Mouse (Mus musculus): Measurements from ENCODE around the gene Tbc1d2.
"Not testable (repeated sequence)": the region's sequence is repeated elsewhere in the genome, so short reads cannot be mapped to it uniquely, and the experiment has no call there.

Tbc1d2 gene

DNA sequence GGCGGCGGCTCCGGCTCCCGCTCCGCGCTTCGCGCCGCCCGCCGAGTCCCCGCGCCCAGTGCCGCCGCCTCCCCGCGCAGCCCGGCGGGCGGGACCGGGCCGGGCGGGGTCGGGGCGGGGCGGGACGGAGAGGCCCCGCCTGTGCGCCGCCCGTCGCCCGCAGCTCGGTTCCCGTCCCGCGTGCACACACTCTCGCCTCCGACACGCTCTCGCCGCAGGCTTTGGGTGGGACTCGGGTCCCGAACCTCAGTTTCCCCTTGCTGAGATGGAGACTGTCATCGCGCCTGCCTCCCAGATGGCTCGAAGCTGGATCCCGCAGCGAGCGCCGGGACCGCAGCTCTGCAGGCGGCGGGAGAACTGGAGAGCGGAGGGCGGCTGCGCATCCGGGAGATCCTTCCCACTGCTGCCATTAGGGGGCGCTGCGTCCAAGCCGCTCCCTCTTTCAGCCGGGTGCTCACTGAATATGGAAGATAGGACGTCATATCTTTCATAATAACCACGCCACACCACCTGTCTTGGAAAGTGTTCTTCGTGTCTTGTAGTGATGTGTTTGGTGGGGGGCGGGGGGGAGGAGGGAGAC is 48.1 kb downstream of the Tbc1d2 start, which contains the start of gene Coro2a:
TSS of gene Coro2a (minus strand) at position 359 of the 580 bp plus-strand sequence.
- DNase-seq (ENCODE audit: low read depth, low spot score): peak; percentile 77

DNA sequence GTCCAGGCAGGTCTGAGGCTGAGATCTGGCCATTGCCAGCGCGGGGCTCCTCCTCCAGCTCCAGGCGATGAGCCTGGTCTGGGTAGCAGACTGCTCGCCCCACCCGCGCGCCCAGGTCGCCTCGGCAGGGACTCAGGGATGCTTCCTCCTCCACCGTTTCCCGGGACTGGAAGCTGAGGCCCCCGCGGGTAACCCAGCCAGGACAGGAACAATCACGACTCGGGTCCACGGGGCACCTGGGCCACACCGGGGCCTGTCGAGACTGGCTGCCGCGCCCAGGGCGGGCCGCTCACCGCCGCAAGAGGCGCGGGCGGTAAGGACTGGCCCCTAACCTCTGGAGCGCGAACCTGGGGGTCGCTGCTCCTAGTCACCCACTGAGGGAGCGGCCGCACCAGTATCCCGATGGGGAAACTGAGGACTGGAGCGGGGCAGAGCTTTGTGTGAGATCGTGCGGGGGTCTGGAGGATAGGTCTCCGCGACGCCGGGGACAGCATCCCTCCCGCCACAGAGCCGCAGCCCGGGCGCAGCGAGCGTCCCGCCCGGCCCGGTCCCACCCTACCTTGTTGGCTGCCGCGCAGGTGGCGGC is 48.7 kb downstream of the Tbc1d2 start:
- DNase-seq (ENCODE audit: low read depth, low spot score): no peak

DNA sequence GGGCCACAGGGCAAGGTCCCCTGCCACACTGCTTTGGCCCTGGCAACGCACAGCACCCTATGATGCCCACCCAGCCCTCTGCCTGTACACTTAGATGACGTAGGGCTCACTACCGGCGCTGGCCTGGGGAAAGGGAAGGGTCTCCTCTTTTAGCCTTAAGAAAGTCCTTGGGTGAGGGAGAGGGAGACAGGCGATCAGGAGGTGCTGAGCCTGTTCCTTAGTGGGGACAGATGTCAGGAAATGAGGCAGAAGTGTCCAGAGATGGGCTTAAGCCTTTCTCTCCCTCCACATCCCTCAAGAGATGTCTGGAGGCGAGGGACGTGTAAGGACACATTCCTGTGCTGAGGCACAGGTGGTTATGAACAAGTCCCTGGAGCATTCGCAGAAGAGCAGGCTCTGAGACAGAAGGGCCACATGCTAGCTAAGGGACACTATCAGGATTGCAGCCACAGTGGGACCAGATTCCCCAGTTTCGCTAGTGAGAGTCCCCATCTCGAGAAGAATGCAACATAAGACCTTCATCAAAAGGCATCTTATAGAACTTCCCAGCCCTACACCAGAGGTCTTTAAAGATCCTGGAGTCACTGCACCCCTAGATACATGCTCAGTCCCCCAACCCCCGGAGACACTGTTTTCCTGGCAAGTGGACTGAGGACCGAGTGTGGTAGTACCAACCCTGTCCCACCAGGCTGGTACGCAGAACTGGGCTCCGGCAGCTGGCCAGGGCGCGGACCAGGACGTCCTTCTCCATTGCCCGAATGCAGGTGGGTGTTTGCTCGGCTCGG is 49.3 kb downstream of the Tbc1d2 start:
- DNase-seq (ENCODE audit: low read depth, low spot score): no peak

DNA sequence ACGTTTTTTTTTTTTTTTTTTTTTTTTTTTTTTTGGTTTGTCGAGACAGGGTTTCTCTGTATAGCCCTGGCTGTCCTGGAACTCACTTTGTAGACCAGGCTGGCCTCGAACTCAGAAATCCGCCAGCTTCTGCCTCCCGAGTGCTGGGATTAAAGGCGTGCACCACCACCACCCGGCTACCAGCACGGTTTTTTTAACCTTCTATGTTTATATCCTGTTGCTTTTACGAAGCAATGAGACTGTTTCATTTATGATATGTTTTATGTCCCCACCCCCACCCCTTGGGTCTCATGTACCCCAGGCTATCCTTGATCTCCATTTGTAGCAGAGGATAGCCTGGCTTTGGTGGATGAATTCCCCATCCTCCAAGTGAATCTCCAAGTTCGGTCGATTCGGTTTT is 50.4 kb downstream of the Tbc1d2 start:
- DNase-seq (ENCODE audit: low read depth, low spot score): not testable (repeated sequence)

DNA sequence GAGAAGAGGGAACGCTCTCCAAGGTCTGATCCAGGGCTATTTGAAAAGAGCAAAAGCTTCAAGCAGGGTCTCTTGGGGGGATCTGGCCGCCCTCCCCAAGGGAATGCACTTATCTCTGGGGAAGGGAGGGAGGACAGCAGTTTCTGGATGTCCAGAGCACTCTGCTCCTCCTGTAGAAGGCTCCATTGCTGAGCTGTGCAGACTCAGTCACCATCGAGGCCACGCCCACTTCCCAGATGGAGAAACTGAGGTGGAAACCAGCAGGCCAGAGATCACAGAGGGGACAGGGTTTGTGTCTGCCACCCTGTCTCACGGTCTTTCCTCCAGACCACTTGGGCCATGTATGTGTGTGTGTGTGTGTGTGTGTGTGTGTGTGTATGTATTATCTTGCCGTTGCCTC is 51.0 kb downstream of the Tbc1d2 start:
- DNase-seq (ENCODE audit: low read depth, low spot score): no peak

DNA sequence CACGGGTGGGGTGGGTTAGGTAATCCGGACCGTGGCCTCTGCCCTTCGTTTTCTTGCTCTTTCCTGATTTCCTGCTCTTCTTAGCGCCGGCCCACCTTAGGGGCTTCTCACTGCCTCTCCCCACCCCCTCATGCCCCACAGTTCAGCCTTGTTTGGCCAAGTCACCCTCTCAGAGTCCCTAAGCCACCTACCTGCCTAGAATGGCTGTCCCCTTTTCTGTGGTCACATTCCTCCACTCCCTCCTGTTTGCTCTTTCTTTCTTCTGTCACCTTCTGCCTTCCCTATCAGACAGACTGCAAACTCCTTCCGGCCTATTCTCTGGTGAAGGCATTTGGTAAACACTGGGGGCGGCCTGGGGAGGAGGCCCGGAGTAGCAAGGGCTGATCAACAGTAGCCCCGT is 51.9 kb downstream of the Tbc1d2 start:
- DNase-seq (ENCODE audit: low read depth, low spot score): no peak

DNA sequence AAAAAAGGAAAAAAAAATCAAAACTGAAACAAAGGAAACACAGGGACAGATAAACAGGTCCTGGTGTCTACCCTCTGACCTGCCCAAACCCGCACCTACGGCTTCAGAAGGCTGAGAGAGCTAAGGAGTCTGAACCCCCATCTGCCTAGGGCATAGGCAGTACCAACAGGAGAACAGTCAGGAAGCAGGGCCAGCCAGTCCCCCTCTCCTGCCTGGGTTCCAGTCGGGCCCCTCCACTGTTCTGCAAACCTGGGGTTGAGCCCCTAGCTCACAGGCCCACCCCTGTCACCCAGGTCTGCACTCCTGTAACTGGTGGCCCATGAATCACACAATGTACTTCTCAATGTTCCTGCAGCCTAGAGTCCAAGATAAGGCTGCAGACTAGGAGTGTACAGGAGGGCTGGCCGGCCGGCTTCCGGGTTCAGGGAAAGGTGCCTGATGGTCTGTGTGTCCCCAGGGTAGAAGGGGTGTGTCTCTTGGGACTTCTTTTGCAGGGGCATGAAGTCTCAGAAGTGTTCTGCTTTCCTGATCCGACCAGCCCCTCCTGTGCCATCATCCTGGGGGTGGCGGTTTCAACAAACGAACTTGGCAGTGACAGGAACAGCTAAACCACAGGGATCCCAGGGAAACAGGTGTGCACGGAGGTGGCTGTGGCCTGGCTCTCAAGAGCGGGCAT is 52.6 kb downstream of the Tbc1d2 start:
- no peak for DNase-seq (ENCODE audit: low read depth, low spot score)

DNA sequence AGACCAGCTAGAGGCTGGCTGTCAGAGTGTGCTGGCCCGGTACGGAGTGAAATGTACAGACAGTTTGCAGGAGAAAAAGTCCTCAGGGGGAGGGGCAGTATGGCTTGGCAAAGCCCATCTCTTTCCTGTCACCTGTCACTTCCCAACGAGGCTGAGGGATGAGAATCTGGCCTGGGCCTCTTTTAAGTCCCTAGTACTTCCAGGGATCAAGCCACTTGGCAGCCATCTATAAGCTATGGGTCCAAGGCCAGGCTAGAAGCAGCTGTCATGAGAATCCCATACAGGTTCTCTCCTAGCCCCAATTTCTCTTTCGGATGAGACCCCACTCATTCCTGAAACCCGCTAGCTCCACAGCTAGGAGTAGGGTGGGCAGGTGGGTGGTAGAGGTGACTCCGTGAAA is 53.6 kb downstream of the Tbc1d2 start:
- no peak for DNase-seq (ENCODE audit: low read depth, low spot score)

DNA sequence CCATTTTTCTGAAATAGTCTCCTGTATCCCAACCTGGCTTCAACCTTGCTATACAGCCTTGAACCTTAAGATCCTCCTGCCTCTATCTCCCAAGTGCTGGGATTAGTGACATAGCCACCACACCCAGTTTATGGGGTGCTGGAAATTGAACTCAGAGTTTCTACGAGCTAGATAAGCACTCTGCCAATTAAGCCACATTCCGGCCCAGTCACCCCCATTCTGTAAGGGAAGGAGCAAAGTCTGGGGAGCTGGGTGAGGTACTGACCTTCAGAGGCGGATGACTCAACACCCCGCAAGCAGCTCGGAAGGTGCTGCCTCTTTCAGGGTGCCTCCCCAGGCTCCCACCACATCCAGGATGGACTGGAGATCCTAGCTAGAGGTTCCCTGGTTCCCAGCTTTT is 55.9 kb downstream of the Tbc1d2 start:
- no peak for DNase-seq (ENCODE audit: low read depth, low spot score)

DNA sequence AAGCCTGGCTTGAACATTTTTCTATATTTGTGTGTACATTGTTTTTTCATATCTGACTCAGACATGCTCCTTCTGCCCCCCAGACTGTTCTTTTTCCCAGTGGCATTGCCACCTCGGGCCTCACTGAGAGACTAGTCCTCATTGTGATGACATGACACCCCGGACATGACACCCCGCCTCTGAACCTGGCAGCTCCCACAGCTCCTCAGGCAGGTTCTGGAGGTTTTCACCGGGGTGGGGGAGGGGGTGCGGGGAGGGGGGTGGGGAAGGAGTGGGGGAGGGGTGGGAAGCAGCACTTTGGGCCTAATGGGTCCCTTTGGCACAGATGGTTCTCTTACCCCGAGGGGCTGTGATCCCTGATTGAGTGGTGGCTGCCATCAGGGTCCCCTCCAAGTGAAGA is 56.5 kb downstream of the Tbc1d2 start:
- DNase-seq (ENCODE audit: low read depth, low spot score): no peak

DNA sequence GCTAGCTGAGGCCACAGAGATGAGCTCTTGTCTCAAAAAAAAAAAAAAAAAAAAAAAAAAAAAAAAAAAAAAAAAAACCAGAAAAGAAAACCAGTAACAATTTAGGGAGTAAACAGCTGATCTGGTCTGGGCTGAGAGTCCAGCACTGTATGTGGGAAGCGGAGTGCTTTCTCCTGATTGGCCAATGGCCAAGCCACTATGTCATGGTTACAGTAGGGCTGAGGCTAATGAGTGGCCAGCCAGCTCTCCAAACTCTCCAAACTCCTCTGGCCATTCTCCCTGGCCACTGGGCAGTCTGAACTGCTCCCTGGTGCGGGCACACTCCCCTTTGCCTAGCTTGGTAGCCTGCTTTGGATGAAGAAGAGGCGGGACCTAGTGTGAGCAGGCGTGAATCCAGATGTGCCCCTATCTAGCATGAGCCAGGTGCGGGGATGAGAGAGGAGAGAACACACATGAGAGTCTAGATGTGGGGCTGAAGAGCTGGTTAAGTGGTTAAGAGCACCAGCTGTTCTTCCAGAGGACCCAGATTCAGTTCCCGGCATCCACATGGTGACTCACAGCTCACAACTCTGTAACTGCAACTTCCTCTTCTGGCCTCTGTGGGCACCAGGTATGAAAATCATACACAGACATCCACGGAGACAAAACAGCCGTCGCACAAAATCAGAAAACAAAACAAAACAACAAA is 58.0 kb downstream of the Tbc1d2 start:
- DNase-seq (ENCODE audit: low read depth, low spot score): no peak

DNA sequence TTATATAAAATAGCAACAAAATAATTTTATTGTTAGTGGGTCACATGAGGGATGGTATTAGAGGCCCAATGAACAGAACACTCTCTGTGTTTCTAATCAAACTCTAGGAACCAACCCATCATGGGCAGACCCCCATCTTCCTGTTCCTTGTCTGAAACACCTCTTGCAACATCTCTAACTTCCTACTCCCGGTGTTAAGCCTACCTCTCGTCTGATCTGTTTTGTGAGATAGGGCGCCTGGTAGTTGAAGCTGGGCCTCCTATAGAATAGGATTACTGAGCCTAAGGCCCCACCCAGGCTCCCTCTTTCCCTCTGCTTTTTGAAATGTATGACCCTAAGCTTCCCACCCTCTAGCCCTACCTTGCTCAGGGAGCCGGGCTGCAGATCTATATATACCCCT is 59.2 kb downstream of the Tbc1d2 start:
- DNase-seq (ENCODE audit: low read depth, low spot score): no peak

DNA sequence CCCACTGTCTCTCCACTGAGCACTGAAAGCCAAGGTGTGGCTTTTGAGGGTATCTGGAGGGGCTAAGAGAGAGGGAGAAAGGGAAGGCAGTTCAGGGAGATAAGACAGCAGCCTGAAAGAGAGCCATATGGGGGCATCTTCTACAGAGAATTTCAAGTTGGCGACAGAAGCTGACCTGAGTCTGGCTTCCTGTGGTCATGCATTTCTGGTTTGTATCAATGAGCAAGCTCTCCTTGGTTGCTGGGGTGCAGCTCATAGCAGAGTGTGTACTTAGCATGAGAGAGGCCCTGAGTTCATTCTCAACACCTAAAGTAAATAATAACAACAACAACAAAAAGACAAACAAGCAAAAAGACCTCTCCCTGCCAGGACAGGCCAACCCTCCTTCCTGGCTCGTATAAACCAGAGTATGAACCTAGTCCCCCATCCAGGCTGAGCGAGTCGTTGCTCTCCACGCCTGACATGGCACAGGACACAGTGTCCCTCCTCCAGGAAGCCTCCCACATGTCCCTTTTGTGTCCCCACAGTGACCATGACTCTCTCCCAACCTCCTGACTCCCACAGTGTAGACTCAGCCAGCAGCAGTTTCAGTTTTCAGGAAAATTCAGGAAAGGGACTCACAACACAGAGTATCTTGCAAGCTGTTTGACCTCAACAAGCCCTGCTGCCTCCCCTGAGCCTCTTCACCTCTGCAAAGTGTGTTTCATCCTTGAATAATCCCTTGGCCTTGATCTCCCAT is 59.9 kb downstream of the Tbc1d2 start:
- DNase-seq (ENCODE audit: low read depth, low spot score): no peak

DNA sequence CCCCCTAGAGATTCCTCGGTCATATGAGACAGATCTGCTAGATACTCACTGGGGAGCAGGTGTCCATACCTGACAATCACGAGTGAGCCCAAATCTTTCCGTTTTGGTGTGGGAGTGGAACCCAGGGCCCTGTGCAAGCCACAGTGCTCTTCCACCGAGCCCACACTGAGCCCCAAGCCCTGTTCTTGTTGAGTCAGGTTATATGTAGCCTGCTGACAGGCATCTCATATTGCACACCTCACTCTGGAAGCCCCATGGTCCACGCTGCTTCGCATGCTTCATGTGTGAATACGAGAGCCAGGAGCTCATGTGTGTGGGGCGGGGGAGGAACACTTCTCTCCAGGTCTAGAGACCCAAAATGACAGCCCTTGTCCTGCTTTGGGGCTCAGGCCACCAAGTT is 60.9 kb downstream of the Tbc1d2 start:
- no peak for DNase-seq (ENCODE audit: low read depth, low spot score)

DNA sequence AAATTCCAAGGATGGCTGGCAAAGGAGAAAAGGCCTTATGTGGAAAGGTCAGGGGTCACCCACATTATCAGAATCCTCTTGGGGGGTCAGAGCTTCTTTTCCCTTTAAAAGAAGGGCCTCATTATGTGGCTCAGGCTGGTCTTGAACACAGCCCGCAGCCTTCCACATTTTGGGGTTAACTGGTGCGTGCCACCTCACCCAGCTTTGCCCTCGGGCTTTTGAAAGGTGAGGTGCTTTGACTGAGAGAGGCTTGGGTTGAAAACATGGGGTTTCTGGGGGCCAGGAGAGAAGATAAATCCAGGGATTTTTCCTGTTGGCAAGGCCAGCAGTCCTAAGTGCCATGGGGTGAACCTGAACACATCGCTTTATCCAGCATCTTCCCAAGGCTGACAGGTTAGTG is 63.5 kb downstream of the Tbc1d2 start:
- no peak for DNase-seq (ENCODE audit: low read depth, low spot score)

DNA sequence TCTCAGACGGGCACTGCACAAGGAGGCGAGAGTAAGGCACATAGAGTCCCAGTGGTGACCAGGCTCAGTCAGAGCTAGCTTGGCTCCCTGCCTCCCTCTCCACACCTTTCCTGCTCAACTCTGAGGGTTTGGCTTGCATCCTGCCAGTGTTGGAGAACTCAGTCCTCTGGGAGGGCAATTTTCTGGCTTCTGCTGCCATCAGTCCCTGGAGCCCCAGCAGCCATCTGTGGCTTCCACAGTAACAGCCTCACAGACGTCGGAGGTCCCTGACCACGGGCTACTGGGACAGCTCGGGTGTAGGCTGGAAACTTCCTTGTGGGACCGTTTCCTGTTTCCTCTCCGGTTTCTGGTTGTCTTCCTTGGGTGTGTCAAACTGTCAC is 64.2 kb downstream of the Tbc1d2 start:
- no peak for DNase-seq (ENCODE audit: low read depth, low spot score)

DNA sequence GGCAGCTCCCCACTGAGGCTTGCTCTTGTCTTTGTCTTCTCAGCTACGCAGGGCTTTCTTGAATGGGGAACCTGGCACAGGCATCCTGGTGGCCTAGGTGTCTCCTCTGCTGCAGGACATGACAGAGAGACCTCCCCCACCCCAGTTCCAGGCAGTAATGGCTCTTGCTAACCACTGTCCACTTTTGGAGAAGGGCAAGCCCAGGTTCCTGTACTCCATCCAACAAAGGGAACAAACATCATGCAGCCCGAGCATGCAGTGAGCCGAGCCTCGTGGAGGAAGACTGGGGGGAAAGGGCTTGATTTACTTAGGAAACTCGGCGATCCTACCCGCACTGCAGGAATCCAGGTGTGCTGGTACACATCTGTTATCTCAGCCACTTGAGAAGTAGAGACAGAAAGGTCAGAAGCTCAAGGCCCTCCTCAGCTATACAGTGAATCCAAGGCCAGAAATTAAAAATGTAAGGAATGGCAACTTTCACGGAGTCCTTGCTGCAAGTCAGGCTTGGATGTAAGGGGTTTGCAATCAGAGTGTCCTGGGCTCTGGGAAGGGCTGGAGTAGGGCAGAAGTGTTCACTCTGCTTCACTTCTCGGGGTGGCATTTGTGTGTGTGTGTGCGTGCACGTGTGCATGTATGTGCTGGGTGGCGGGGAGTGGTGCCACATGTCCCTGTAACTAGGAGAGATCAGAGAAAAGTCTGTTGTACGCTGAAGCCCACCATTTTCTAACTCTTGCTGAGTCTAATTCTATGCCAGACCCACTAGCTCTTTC is 64.8 kb downstream of the Tbc1d2 start:
- no peak for DNase-seq (ENCODE audit: low read depth, low spot score)

DNA sequence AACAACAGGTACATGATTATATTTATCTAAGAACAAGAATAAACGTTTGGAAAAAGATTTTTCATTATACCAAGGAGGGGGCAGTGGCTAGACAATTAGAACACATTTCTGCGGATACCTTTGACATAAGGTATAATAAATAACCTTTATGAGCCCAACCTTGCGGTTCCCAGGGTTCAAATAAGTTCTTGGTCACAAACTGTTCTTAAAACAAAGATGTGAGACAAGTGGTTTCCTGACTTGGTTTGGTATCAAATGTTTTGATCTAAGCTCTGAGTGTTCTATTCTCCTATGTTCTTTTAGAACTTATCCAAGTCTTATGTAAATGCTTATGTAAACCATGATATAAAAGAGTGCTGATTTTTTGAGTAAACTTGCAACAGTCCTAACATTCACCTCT is 65.5 kb downstream of the Tbc1d2 start:
- not testable (repeated sequence) for DNase-seq (ENCODE audit: low read depth, low spot score)

DNA sequence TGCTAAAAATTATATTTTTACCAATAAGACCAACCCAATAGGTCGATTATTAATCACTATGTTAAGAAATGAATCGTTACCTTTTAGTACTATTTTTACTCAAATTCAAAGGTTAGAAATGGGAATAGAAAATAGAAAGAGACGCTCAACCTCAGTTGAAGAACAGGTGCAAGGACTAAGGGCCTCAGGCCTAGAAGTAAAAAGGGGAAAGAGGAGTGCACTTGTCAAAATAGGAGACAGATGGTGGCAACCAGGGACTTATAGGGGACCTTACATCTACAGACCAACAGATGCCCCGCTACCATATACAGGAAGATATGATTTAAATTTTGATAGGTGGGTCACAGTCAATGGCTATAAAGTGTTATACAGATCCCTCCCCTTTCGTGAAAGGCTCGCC is 65.9 kb downstream of the Tbc1d2 start:
- DNase-seq (ENCODE audit: low read depth, low spot score): not testable (repeated sequence)

DNA sequence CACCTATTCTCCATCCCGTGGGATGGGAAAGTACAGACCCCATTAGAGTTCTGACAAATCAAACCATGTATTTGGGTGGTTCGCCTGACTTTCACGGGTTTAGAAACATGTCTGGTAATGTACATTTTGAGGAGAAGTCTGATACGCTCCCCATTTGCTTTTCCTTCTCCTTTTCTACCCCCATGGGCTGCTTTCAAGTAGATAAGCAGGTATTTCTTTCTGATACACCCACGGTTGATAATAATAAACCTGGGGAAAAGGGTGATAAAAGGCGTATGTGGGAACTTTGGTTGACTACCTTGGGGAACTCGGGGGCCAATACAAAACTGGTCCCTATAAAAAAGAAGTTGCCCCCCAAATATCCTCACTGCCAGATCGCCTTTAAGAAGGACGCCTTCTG is 68.0 kb downstream of the Tbc1d2 start:
- DNase-seq (ENCODE audit: low read depth, low spot score): not testable (repeated sequence)

Data from telencephalon, adult 2 months (tissue).